Comparison of ENCODE assay signal across 9 mouse cellular contexts in genomic region chr11:32321196-32321565, GRCm38 (mm10). TPM values are rescaled to one million over a fixed set of nuclear protein-coding genes. Genes with fewer than 3 reads are reported as not detected.
DNase-seq lines count a peak whose midpoint lies in the region; ATAC-seq lines count a peak whose summit lies in the region.
"Had no signal": no experiment of that assay in that cellular context is flagged by ENCODE, and none has a peak within 500 bp of the region (broad histone marks: within the 10 kb centered on the region; RNA-seq: fewer than 3 reads in every experiment).

No protein-coding gene starts in this region.

- peak; percentile 40 for DNase-seq in hindbrain, embryonic 14.5 days (ENCODE audit: low spot score)
- peak; percentile 78 for DNase-seq in adrenal gland, postnatal 10 days
- DNase-seq in embryo, embryonic 11 days: peak; percentile 76
- DNase-seq in layer of hippocampus, postnatal 25 days (ENCODE audit: extremely low spot score in 1 of 2, low spot score in 1 of 2): peak; percentile 46 to 69
- peak; percentile 45 to 62 for DNase-seq in spleen, postnatal 36 days (ENCODE audit: low spot score in 2 of 2)

- H3K4me2 ChIP-seq in hindbrain, embryonic 14.5 days (replicated peaks): no peak overlapping the region
- H3K4me2 ChIP-seq in hindbrain, embryonic 12.5 days (replicated peaks): no peak overlapping the region
- no peak overlapping the region for H3K4me2 ChIP-seq in heart, embryonic 15.5 days
- H3K4me2 ChIP-seq: embryonic facial prominence, embryonic 12.5 days had no signal

- H3K27me3 ChIP-seq in hindbrain, embryonic 14.5 days (ENCODE audit: control insufficient read depth, insufficient read depth, low read length): no peaks in the 10 kb centered on the region
- H3K27me3 ChIP-seq in hindbrain, embryonic 12.5 days: no peaks in the 10 kb centered on the region
- H3K27me3 ChIP-seq in heart, embryonic 15.5 days: 0 out of 2 replicates have a peak, but pooled peaks cover 2% of the 10 kb centered on the region
- H3K27me3 ChIP-seq: embryonic facial prominence, embryonic 12.5 days had no signal

- ATAC-seq in hindbrain, embryonic 14.5 days (ENCODE audit: low FRiP score): no peak
- ATAC-seq in hindbrain, embryonic 12.5 days (ENCODE audit: low FRiP score): no peak
- ATAC-seq in heart, embryonic 15.5 days (replicated peaks; ENCODE audit: insufficient number of reproducible peaks, insufficient read depth, low FRiP score, low read depth): 0 out of 2 replicates have a peak, but pooled peaks have one; percentile 35
- ATAC-seq in megakaryocyte, adult 5-6 weeks (ENCODE audit: poor library complexity, severe bottlenecking): peak; percentile 73

- no peaks in the 10 kb centered on the region for H3K9me3 ChIP-seq in hindbrain, embryonic 14.5 days (ENCODE audit: control insufficient read depth, low read length)
- no peaks in the 10 kb centered on the region for H3K9me3 ChIP-seq in hindbrain, embryonic 12.5 days (replicated peaks)
- no peaks in the 10 kb centered on the region for H3K9me3 ChIP-seq in heart, embryonic 15.5 days (replicated peaks)
- H3K9me3 ChIP-seq: embryonic facial prominence, embryonic 12.5 days had no signal

- whole genome bisulfite sequencing in hindbrain, embryonic 14.5 days: 40% methylated on average over 8 of the region's 8 CpGs
- 44% methylated on average over 8 of the region's 8 CpGs for WGBS in hindbrain, embryonic 12.5 days
- 37% methylated on average over 8 of the region's 8 CpGs for WGBS in heart, embryonic 15.5 days

- no peak overlapping the region for H3K4me3 ChIP-seq in hindbrain, embryonic 14.5 days (replicated peaks; ENCODE audit: low read length)
- H3K4me3 ChIP-seq in hindbrain, embryonic 12.5 days: no peak overlapping the region
- no peak overlapping the region for H3K4me3 ChIP-seq in heart, embryonic 15.5 days
- H3K4me3 ChIP-seq: embryonic facial prominence, embryonic 12.5 days had no signal

- H3K4me1 ChIP-seq in hindbrain, embryonic 14.5 days (replicated peaks; ENCODE audit: control insufficient read depth, insufficient read depth, low read length): no peaks in the 10 kb centered on the region
- peaks cover 6% of the 10 kb centered on the region; the same call in 1 of the 2 replicates for H3K4me1 ChIP-seq in hindbrain, embryonic 12.5 days
- H3K4me1 ChIP-seq in heart, embryonic 15.5 days (replicated peaks): peaks cover 5% of the 10 kb centered on the region
- H3K4me1 ChIP-seq: embryonic facial prominence, embryonic 12.5 days had no signal

- H3K36me3 ChIP-seq in hindbrain, embryonic 14.5 days (replicated peaks; ENCODE audit: control insufficient read depth, insufficient read depth): no peaks in the 10 kb centered on the region
- no peaks in the 10 kb centered on the region for H3K36me3 ChIP-seq in hindbrain, embryonic 12.5 days
- no peaks in the 10 kb centered on the region for H3K36me3 ChIP-seq in heart, embryonic 15.5 days
- H3K36me3 ChIP-seq: embryonic facial prominence, embryonic 12.5 days had no signal

- no peak overlapping the region for H3K27ac ChIP-seq in hindbrain, embryonic 14.5 days
- no peak overlapping the region for H3K27ac ChIP-seq in hindbrain, embryonic 12.5 days
- no peak overlapping the region for H3K27ac ChIP-seq in heart, embryonic 15.5 days
- H3K27ac ChIP-seq: embryonic facial prominence, embryonic 12.5 days had no signal

- no peak overlapping the region for H3K9ac ChIP-seq in hindbrain, embryonic 14.5 days
- no peak overlapping the region for H3K9ac ChIP-seq in hindbrain, embryonic 12.5 days
- no peak overlapping the region for H3K9ac ChIP-seq in heart, embryonic 15.5 days
- H3K9ac ChIP-seq: embryonic facial prominence, embryonic 12.5 days had no signal

RNA-seq across cellular contexts. Expression of gene Hbq1a, which starts 21.3 kb away (rescaled TPM):
- polyA plus RNA-seq in hindbrain, embryonic 14.5 days (2014; fragmentation: Nextera tagmentation; extraction: Ambion mirVana): 0.96 and 1.2 TPM in 2 replicates
- polyA plus RNA-seq in hindbrain, embryonic 12.5 days (2016; fragmentation: Nextera tagmentation; extraction: Ambion mirVana): 0.72 TPM in 1 of 2 replicates, not detected in the other
- not detected for total RNA-seq in adrenal gland, postnatal 10 days (2021)
- polyA plus RNA-seq in heart, embryonic 15.5 days (2015; fragmentation: Nextera tagmentation; extraction: Ambion mirVana): 3.2 TPM in 2 replicates
- total RNA-seq in layer of hippocampus, postnatal 25 days (2021): 1 to 10 TPM in 1 of 2 experiments, not detected in 1; 1.1 TPM
- not detected in 2 replicates for total RNA-seq in megakaryocyte, adult 5-6 weeks (2015)
- total RNA-seq in megakaryocyte, adult 5-6 weeks (2017): not detected in 2 replicates
- polyA plus RNA-seq: embryonic facial prominence, embryonic 12.5 days had no signal

RNA-seq across cellular contexts. Expression of gene Hba-a2, which starts 24.9 kb away (rescaled TPM):
- 6,611 and 7,624 TPM in 2 replicates for polyA plus RNA-seq in hindbrain, embryonic 14.5 days (2014; fragmentation: Nextera tagmentation; extraction: Ambion mirVana)
- polyA plus RNA-seq in hindbrain, embryonic 12.5 days (2016; fragmentation: Nextera tagmentation; extraction: Ambion mirVana): 6,460 and 7,804 TPM in 2 replicates
- total RNA-seq in adrenal gland, postnatal 10 days (2021): 1,000 to 10,000 TPM; 3,094 to 3,969 TPM
- 64,616 and 65,648 TPM in 2 replicates for polyA plus RNA-seq in heart, embryonic 15.5 days (2015; fragmentation: Nextera tagmentation; extraction: Ambion mirVana)
- 100 to 1,000 TPM; 469 to 517 TPM for total RNA-seq in layer of hippocampus, postnatal 25 days (2021)
- total RNA-seq in megakaryocyte, adult 5-6 weeks (2015): 72.7 and 158 TPM in 2 replicates
- 99.3 and 270 TPM in 2 replicates for total RNA-seq in megakaryocyte, adult 5-6 weeks (2017)

RNA-seq across cellular contexts. Expression of gene Sh3pxd2b, which starts 26.4 kb away (rescaled TPM):
- 21.8 and 23.4 TPM in 2 replicates for polyA plus RNA-seq in hindbrain, embryonic 14.5 days (2014; fragmentation: Nextera tagmentation; extraction: Ambion mirVana)
- polyA plus RNA-seq in hindbrain, embryonic 12.5 days (2016; fragmentation: Nextera tagmentation; extraction: Ambion mirVana): 29.5 and 31.7 TPM in 2 replicates
- 10 to 100 TPM; 14.9 to 17.2 TPM for total RNA-seq in adrenal gland, postnatal 10 days (2021)
- 9.3 and 15.5 TPM in 2 replicates for polyA plus RNA-seq in heart, embryonic 15.5 days (2015; fragmentation: Nextera tagmentation; extraction: Ambion mirVana)
- 10 to 100 TPM in 1 of 2 experiments, 1 to 10 TPM in 1; 9.8 to 10.9 TPM for total RNA-seq in layer of hippocampus, postnatal 25 days (2021)
- 5.3 and 7.0 TPM in 2 replicates for total RNA-seq in megakaryocyte, adult 5-6 weeks (2015)
- 2.4 and 2.9 TPM in 2 replicates for total RNA-seq in megakaryocyte, adult 5-6 weeks (2017)

RNA-seq across cellular contexts. Expression of gene Hbq1b, which starts 34.4 kb away (rescaled TPM):
- polyA plus RNA-seq in hindbrain, embryonic 14.5 days (2014; fragmentation: Nextera tagmentation; extraction: Ambion mirVana): 0.82 TPM in 1 of 2 replicates, not detected in the other
- polyA plus RNA-seq in hindbrain, embryonic 12.5 days (2016; fragmentation: Nextera tagmentation; extraction: Ambion mirVana): 4.6 and 5.1 TPM in 2 replicates
- 1 to 10 TPM in 1 of 2 experiments, under 1 TPM in 1; 0.87 to 2.2 TPM for total RNA-seq in adrenal gland, postnatal 10 days (2021)
- 3.1 and 3.6 TPM in 2 replicates for polyA plus RNA-seq in heart, embryonic 15.5 days (2015; fragmentation: Nextera tagmentation; extraction: Ambion mirVana)
- 1 to 10 TPM; 1.6 to 4.3 TPM for total RNA-seq in layer of hippocampus, postnatal 25 days (2021)
- 1.1 TPM in 1 of 2 replicates, not detected in the other for total RNA-seq in megakaryocyte, adult 5-6 weeks (2015)
- total RNA-seq in megakaryocyte, adult 5-6 weeks (2017): not detected in 2 replicates

RNA-seq across cellular contexts. Expression of gene Hba-a1, which starts 37.9 kb away (rescaled TPM):
- 2,517 and 2,859 TPM in 2 replicates for polyA plus RNA-seq in hindbrain, embryonic 14.5 days (2014; fragmentation: Nextera tagmentation; extraction: Ambion mirVana)
- polyA plus RNA-seq in hindbrain, embryonic 12.5 days (2016; fragmentation: Nextera tagmentation; extraction: Ambion mirVana): 2,983 and 3,718 TPM in 2 replicates
- 1,000 to 10,000 TPM; 3,856 to 4,787 TPM for total RNA-seq in adrenal gland, postnatal 10 days (2021)
- 23,640 and 24,567 TPM in 2 replicates for polyA plus RNA-seq in heart, embryonic 15.5 days (2015; fragmentation: Nextera tagmentation; extraction: Ambion mirVana)
- 100 to 1,000 TPM; 552 to 580 TPM for total RNA-seq in layer of hippocampus, postnatal 25 days (2021)
- 53.9 and 134 TPM in 2 replicates for total RNA-seq in megakaryocyte, adult 5-6 weeks (2015)
- total RNA-seq in megakaryocyte, adult 5-6 weeks (2017): 18.7 and 44.2 TPM in 2 replicates

Comparison
In these comparisons a context has a peak if more than half of its experiments do, and no peak if none do; other contexts are left out.
1. ATAC-seq: peak in heart, embryonic 15.5 days (single experiment) and megakaryocyte, adult 5-6 weeks (single experiment); none in hindbrain, embryonic 14.5 days (single experiment) and hindbrain, embryonic 12.5 days (single experiment).
2. RNA of gene Hba-a2, which starts 24.9 kb away (total RNA-seq): 3,094 to 3,969 TPM in adrenal gland, postnatal 10 days; 469 to 517 TPM in layer of hippocampus, postnatal 25 days and 72.7 to 270 TPM in megakaryocyte, adult 5-6 weeks; every median in the first group is over 4 times any median in the second.
3. Peak in every context shown above with its lines, with median percentiles within 50 percentile points of each other: DNase-seq.